Mouse (Mus musculus): Measurements from ENCODE around the gene Tjp3.

DNA sequence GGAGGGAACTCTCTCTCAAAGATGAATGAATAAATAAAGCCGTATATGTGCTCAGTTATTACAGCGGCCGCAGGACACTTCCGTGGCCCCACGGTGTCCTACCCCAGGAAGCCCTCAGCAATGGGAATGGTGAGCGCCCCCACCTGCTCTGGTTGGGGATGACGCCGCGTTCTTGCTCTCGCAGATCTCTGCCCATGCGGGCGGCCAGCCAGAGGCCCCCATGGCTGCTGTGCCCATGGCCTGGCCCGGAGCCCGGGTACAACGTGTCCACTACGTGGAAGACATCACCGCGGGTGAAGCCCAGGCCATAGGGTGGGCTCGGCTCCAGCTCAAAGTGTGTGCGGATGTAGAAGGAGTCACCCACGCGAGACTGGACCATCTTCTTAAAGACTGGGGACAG is 13.7 kb downstream of the Tjp3 start:
- TF ChIP-seq CTCF (IDR thresholded peaks at IDR 0.05; ENCODE audit: low read depth) = no peak
- no peak for TF ChIP-seq EP300 (IDR thresholded peaks at IDR 0.05; ENCODE audit: low read depth)
